Mouse (Mus musculus) C2C12 (cell line): ENCODE measurements around the gene Cebpe. TPM values are rescaled to one million over a fixed set of nuclear protein-coding genes. Genes with fewer than 3 reads are reported as not detected.

ENCODE experiments used
- H3K27me3 ChIP-seq: one replicate; pipeline ENCODE4 v1.6.1; 2011; ENCODE audit not compliant: control insufficient read depth, insufficient read depth, insufficient read length
- H3K36me3 ChIP-seq: one replicate; pipeline ENCODE4 v1.6.1; 2011; ENCODE audit not compliant: control insufficient read depth, insufficient read depth
- H3K4me3 ChIP-seq: one replicate; pipeline ENCODE4 v1.5.1; 2011; ENCODE audit warnings: mild to moderate bottlenecking, control low read depth; ENCODE audit not compliant: poor library complexity, insufficient read depth, severe bottlenecking
- H3K79me2 ChIP-seq: one replicate; pipeline ENCODE4 v1.6.1; 2011; ENCODE audit not compliant: control insufficient read depth, insufficient read depth
- H3K79me3 ChIP-seq: one replicate; pipeline ENCODE4 v1.6.1; 2011; ENCODE audit warnings: low read depth, control low read depth
- H3ac ChIP-seq: one replicate; pipeline ENCODE3; 2011; ENCODE audit warnings: low read depth; ENCODE audit not compliant: control insufficient read depth, insufficient read length
- CEBPB ChIP-seq: IDR thresholded peaks from one replicate; pipeline ENCODE4 v1.6.1; 2011; ENCODE audit warnings: low read depth, mild to moderate bottlenecking, control low read depth, moderate library complexity
- CTCF ChIP-seq: IDR thresholded peaks from one replicate; pipeline ENCODE4 v1.5.1; 2011; ENCODE audit not compliant: control insufficient read depth, insufficient read depth, insufficient read length
- FOSL1 ChIP-seq: IDR thresholded peaks from one replicate; pipeline ENCODE4 v1.8.0; 2011; ENCODE audit warnings: mild to moderate bottlenecking, low read length; ENCODE audit not compliant: poor library complexity, insufficient read depth, severe bottlenecking
- MAX ChIP-seq: IDR thresholded peaks from one replicate; pipeline ENCODE4 v1.6.1; 2011; ENCODE audit warnings: mild to moderate bottlenecking, control low read depth
- MYOD1 ChIP-seq: IDR thresholded peaks from one replicate; pipeline ENCODE4 v1.6.1; 2011; ENCODE audit warnings: low read depth; ENCODE audit not compliant: control insufficient read depth, insufficient read length
- MYOG ChIP-seq: IDR thresholded peaks from one replicate; pipeline ENCODE4 v1.6.1; 2011; ENCODE audit not compliant: control insufficient read depth, insufficient read length; ENCODE audit errors: extremely low read depth
- USF1 ChIP-seq: IDR thresholded peaks from one replicate; pipeline ENCODE4 v1.6.1; 2011; ENCODE audit warnings: low read depth, mild to moderate bottlenecking, control low read depth, moderate library complexity
- polyA plus RNA-seq: library from polyadenylated mRNA; unstranded; fragments of >200 nt; fragmentation: generic; extraction: Trizol; gene quantifications from one replicate; pipeline ENCODE4 v1.2.1, GENCODE M21; 2012; ENCODE audit warnings: missing spikeins

Cebpe gene
- polyA plus RNA-seq, 1 experiment: not detected

GRCm38 (mm10) chr14:54682396-54682795 is 29.6 kb downstream of the Cebpe start:
- H3K79me2 ChIP-seq: peaks cover 70% of the 10 kb centered on the region
- H3K27me3 ChIP-seq: no peaks in the 10 kb centered on the region
- H3K79me3 ChIP-seq: peaks cover 53% of the 10 kb centered on the region
- TF ChIP-seq CEBPB (no peak), FOSL1 (no peak), MYOD1 (no peak), USF1 (no peak), MAX (no peak)
- no peak overlapping the region for H3K4me3 ChIP-seq
- no peak overlapping the region for H3ac ChIP-seq
- peaks cover 37% of the 10 kb centered on the region for H3K36me3 ChIP-seq

- Histone ChIP-seq H3ac (no peak overlapping the region), H3K36me3 (peaks cover 67% of the 10 kb centered on the region), H3K79me2 (peaks cover 38% of the 10 kb centered on the region), H3K4me3 (no peak overlapping the region), H3K79me3 (peaks cover 29% of the 10 kb centered on the region), H3K27me3 (no peaks in the 10 kb centered on the region)
- no peak for TF ChIP-seq USF1
- no peak for TF ChIP-seq MAX
- TF ChIP-seq CTCF: no peak
- TF ChIP-seq FOSL1: no peak
- TF ChIP-seq MYOD1: no peak
- TF ChIP-seq MYOG: no peak
- TF ChIP-seq CEBPB: no peak
Observed at GRCm38 (mm10) chr14:54678657-54679304, 33.2 kb downstream of the Cebpe start.

- H3K79me3 ChIP-seq: peaks cover 11% of the 10 kb centered on the region
- H3ac ChIP-seq: no peak overlapping the region
- peaks cover 59% of the 10 kb centered on the region for H3K36me3 ChIP-seq
- peaks cover 13% of the 10 kb centered on the region for H3K79me2 ChIP-seq
- no peak overlapping the region for H3K4me3 ChIP-seq
- TF ChIP-seq CTCF (no peak), MYOG (no peak), MAX (no peak), FOSL1 (no peak), USF1 (no peak), CEBPB (no peak), MYOD1 (no peak)
- no peaks in the 10 kb centered on the region for H3K27me3 ChIP-seq
Observed at GRCm38 (mm10) chr14:54676290-54676689, 35.7 kb downstream of the Cebpe start.

- no peak for TF ChIP-seq MYOG
- TF ChIP-seq USF1: no peak
- no peak for TF ChIP-seq FOSL1
- no peak for TF ChIP-seq CTCF
- no peak for TF ChIP-seq MAX
- H3K4me3 ChIP-seq: no peak overlapping the region
- H3K79me2 ChIP-seq: no peaks in the 10 kb centered on the region
- no peaks in the 10 kb centered on the region for H3K27me3 ChIP-seq
- H3K79me3 ChIP-seq: peaks cover 6% of the 10 kb centered on the region
- peaks cover 63% of the 10 kb centered on the region for H3K36me3 ChIP-seq
- no peak overlapping the region for H3ac ChIP-seq
Observed at GRCm38 (mm10) chr14:54674317-54674716, 37.7 kb downstream of the Cebpe start.

GRCm38 (mm10) chr14:54669381-54669780 is 42.6 kb downstream of the Cebpe start:
- peaks cover 53% of the 10 kb centered on the region for H3K36me3 ChIP-seq
- no peak overlapping the region for H3K4me3 ChIP-seq
- no peaks in the 10 kb centered on the region for H3K27me3 ChIP-seq
- TF ChIP-seq MYOD1: no peak
- no peak for TF ChIP-seq MYOG
- no peak for TF ChIP-seq FOSL1
- no peak for TF ChIP-seq MAX
- TF ChIP-seq USF1: no peak
- TF ChIP-seq CTCF: no peak
- TF ChIP-seq CEBPB: no peak
- peaks cover 3% of the 10 kb centered on the region for H3K79me3 ChIP-seq
- H3K79me2 ChIP-seq: no peaks in the 10 kb centered on the region
- no peak overlapping the region for H3ac ChIP-seq

GRCm38 (mm10) chr14:54664477-54665222 is 47.3 kb downstream of the Cebpe start:
- Histone ChIP-seq H3K4me3 (no peak overlapping the region), H3K79me3 (no peaks in the 10 kb centered on the region), H3K36me3 (peaks cover 77% of the 10 kb centered on the region), H3K27me3 (no peaks in the 10 kb centered on the region), H3ac (no peak overlapping the region), H3K79me2 (no peaks in the 10 kb centered on the region)
- TF ChIP-seq MAX: no peak
- TF ChIP-seq MYOG: no peak
- no peak for TF ChIP-seq CEBPB
- TF ChIP-seq FOSL1: no peak
- TF ChIP-seq MYOD1: no peak
- TF ChIP-seq USF1: no peak
- no peak for TF ChIP-seq CTCF
